Mouse (Mus musculus): ENCODE results near the gene Zbtb1. TPM values are rescaled to one million over a fixed set of nuclear protein-coding genes. Genes with fewer than 3 reads are reported as not detected.

Gene Zbtb1
- polyA plus RNA-seq, 1 experiment from 2014 or later, result 3.4 TPM

- Histone ChIP-seq H3K9me3 (replicated peaks) (no peaks in the 10 kb centered on the region), H3K9ac (peak overlapping the region; percentile 98), H3K4me2 (peak overlapping the region; percentile 96), H3K36me3 (replicated peaks) (no peaks in the 10 kb centered on the region), H3K27me3 (no peaks in the 10 kb centered on the region), H3K27ac (replicated peaks) (peak overlapping the region; percentile 95), H3K4me1 (replicated peaks) (peaks cover 77% of the 10 kb centered on the region), H3K4me3 (replicated peaks) (peak overlapping the region; percentile 97)
- ATAC-seq (ENCODE audit: insufficient read depth), result peak; percentile 59
- under 1% methylated on average over 63 of the region's 63 CpGs for WGBS (ENCODE audit: insufficient replicate concordance)
Observed at GRCm38 (mm10) chr12:76370831-76371571, 935 bp downstream of the Zbtb1 start.

GRCm38 (mm10) chr12:76372046-76372445 is 2.0 kb downstream of the Zbtb1 start:
- WGBS (ENCODE audit: insufficient replicate concordance), result 10% methylated on average over 7 of the region's 7 CpGs
- no peaks in the 10 kb centered on the region for H3K36me3 ChIP-seq (replicated peaks)
- H3K9ac ChIP-seq, result peak overlapping the region; percentile 98
- H3K9me3 ChIP-seq (replicated peaks), result no peaks in the 10 kb centered on the region
- peaks cover 78% of the 10 kb centered on the region for H3K4me1 ChIP-seq (replicated peaks)
- no peak for ATAC-seq (ENCODE audit: insufficient read depth)
- H3K4me2 ChIP-seq, result peak overlapping the region; percentile 96
- H3K27ac ChIP-seq (replicated peaks), result peak overlapping the region; percentile 95
- peak overlapping the region; percentile 97 for H3K4me3 ChIP-seq (replicated peaks)
- no peaks in the 10 kb centered on the region for H3K27me3 ChIP-seq

- no peaks in the 10 kb centered on the region for H3K9me3 ChIP-seq (replicated peaks)
- peak overlapping the region; percentile 98; the same call in 1 of the 2 replicates for H3K9ac ChIP-seq
- H3K4me2 ChIP-seq, result peak overlapping the region; percentile 96
- peak overlapping the region; percentile 95 for H3K27ac ChIP-seq (replicated peaks)
- H3K4me3 ChIP-seq (replicated peaks), result peak overlapping the region; percentile 97
- no peak for ATAC-seq (ENCODE audit: insufficient read depth)
- 54% methylated on average over 5 of the region's 7 CpGs for WGBS (ENCODE audit: insufficient replicate concordance)
- no peaks in the 10 kb centered on the region for H3K27me3 ChIP-seq
- no peaks in the 10 kb centered on the region for H3K36me3 ChIP-seq (replicated peaks)
- H3K4me1 ChIP-seq (replicated peaks), result peaks cover 77% of the 10 kb centered on the region
Observed at GRCm38 (mm10) chr12:76372881-76373818, 3.1 kb downstream of the Zbtb1 start.

DNA sequence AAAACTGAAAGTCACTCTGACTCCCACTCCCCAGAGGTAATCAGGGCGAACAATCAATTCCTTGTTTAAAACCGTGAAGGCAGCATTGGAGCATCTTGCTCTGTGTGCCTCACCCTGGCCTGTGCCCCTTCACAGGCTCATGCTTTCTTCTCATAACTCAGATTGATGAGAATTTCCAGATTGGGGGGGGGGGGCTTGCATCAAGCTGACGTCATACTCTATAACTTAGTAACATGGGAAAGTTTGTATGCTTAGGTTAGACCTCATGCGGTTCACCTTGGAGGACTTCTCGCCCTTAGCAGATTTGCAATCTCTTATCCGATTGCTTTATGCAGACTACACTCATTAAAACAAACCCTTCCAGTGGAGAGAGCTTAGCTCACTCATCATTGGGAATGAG is 3.9 kb downstream of the Zbtb1 start:
- Histone ChIP-seq H3K4me1 (replicated peaks) (peaks cover 77% of the 10 kb centered on the region), H3K9me3 (replicated peaks) (no peaks in the 10 kb centered on the region), H3K27me3 (no peaks in the 10 kb centered on the region), H3K4me3 (replicated peaks) (no peak overlapping the region), H3K9ac (no peak overlapping the region), H3K4me2 (peak overlapping the region; percentile 23), H3K36me3 (replicated peaks) (no peaks in the 10 kb centered on the region), H3K27ac (replicated peaks) (peak overlapping the region; percentile 77; the same call in 1 of the 2 replicates)
- WGBS (ENCODE audit: insufficient replicate concordance), result 70% methylated on average over 6 of the region's 6 CpGs
- ATAC-seq (ENCODE audit: insufficient read depth), result no peak

GRCm38 (mm10) chr12:76374911-76375310 is 4.8 kb downstream of the Zbtb1 start:
- peak overlapping the region; percentile 18; the same call in 1 of the 2 replicates for H3K9ac ChIP-seq
- no peaks in the 10 kb centered on the region for H3K9me3 ChIP-seq (replicated peaks)
- WGBS (ENCODE audit: insufficient replicate concordance), result 57% methylated on average over 4 of the region's 4 CpGs
- H3K27me3 ChIP-seq, result no peaks in the 10 kb centered on the region
- no peak for ATAC-seq (ENCODE audit: insufficient read depth)
- H3K27ac ChIP-seq (replicated peaks), result peak overlapping the region; percentile 77
- H3K4me1 ChIP-seq (replicated peaks), result peaks cover 84% of the 10 kb centered on the region
- peak overlapping the region; percentile 46 for H3K4me2 ChIP-seq
- no peaks in the 10 kb centered on the region for H3K36me3 ChIP-seq (replicated peaks)
- no peak overlapping the region for H3K4me3 ChIP-seq (replicated peaks)

GRCm38 (mm10) chr12:76375506-76375905 is 5.4 kb downstream of the Zbtb1 start:
- peak overlapping the region; percentile 7; the same call in 1 of the 2 replicates for H3K9ac ChIP-seq
- H3K9me3 ChIP-seq (replicated peaks), result no peaks in the 10 kb centered on the region
- peaks cover 89% of the 10 kb centered on the region for H3K4me1 ChIP-seq (replicated peaks)
- H3K27me3 ChIP-seq, result no peaks in the 10 kb centered on the region
- H3K27ac ChIP-seq (replicated peaks), result peak overlapping the region; percentile 77
- peak; percentile 62 for ATAC-seq (ENCODE audit: insufficient read depth)
- WGBS (ENCODE audit: insufficient replicate concordance), result 19% methylated on average over 3 of the region's 3 CpGs
- peak overlapping the region; percentile 46 for H3K4me2 ChIP-seq
- H3K4me3 ChIP-seq (replicated peaks), result peak overlapping the region; percentile 0; the same call in 1 of the 2 replicates
- H3K36me3 ChIP-seq (replicated peaks), result no peaks in the 10 kb centered on the region

GRCm38 (mm10) chr12:76376649-76377048 is 6.6 kb downstream of the Zbtb1 start:
- no peaks in the 10 kb centered on the region for H3K27me3 ChIP-seq
- no peak overlapping the region for H3K4me3 ChIP-seq (replicated peaks)
- no peaks in the 10 kb centered on the region for H3K9me3 ChIP-seq (replicated peaks)
- no peaks in the 10 kb centered on the region for H3K36me3 ChIP-seq (replicated peaks)
- peak overlapping the region; percentile 46 for H3K4me2 ChIP-seq
- H3K27ac ChIP-seq (replicated peaks), result peak overlapping the region; percentile 77
- peak; percentile 45; the same call in 1 of the 2 replicates for ATAC-seq (ENCODE audit: insufficient read depth)
- no peak overlapping the region for H3K9ac ChIP-seq
- H3K4me1 ChIP-seq (replicated peaks), result peaks cover 82% of the 10 kb centered on the region
- 22% methylated on average over 7 of the region's 7 CpGs for WGBS (ENCODE audit: insufficient replicate concordance)

DNA sequence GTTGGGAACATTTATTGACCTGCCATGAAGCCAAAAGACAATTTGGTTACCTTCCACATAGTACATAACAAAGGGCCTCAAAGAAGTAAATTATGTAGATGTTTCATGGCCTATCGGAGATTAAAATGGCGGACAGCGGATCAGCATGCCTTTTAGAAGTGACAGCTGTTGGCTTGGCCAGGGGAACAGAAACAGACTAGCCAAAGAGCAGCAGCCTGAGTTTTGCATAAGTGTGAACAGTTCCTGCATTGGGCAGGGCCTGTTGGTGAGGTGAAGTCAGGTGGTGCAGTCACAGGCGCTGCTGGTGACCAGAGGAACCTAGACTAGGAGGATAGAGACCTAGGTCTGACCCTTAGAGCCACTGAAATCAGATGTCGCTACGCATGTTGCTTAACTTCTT is 7.0 kb downstream of the Zbtb1 start:
- H3K27me3 ChIP-seq, result no peaks in the 10 kb centered on the region
- 90% methylated on average over 6 of the region's 6 CpGs for WGBS (ENCODE audit: insufficient replicate concordance)

DNA sequence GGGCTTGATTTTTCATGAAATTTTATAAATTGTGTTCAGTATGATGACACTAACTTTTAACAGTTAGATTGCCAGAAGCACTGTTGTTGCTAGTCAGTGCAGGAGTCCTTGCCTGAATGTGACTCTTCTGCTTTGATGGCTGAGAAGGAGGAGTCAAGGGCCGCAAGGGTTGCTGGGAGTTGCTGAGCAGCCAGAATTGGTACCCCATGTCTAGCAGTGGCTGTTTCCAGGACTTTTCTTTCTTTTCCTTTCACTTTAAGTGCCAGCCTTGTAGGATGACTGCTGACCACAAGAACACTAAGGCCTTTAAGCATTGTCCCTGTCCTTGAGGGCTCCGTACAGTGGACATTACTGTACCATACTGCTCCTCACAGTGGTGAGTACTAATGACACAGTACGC is 7.7 kb downstream of the Zbtb1 start:
- H3K36me3 ChIP-seq (replicated peaks), result peaks cover 1% of the 10 kb centered on the region
- ATAC-seq (ENCODE audit: insufficient read depth), result no peak
- no peak overlapping the region; the same call in 1 of the 2 replicates for H3K4me2 ChIP-seq
- H3K27me3 ChIP-seq, result no peaks in the 10 kb centered on the region
- H3K9me3 ChIP-seq (replicated peaks), result no peaks in the 10 kb centered on the region
- no peak overlapping the region for H3K4me3 ChIP-seq (replicated peaks)
- H3K27ac ChIP-seq (replicated peaks), result peak overlapping the region; percentile 41; the same call in 1 of the 2 replicates
- 79% methylated on average over 3 of the region's 3 CpGs for WGBS (ENCODE audit: insufficient replicate concordance)
- H3K4me1 ChIP-seq (replicated peaks), result peaks cover 71% of the 10 kb centered on the region
- H3K9ac ChIP-seq, result no peak overlapping the region

More for the DNA sequence above, 7.0 kb downstream of the Zbtb1 start:
- Histone ChIP-seq H3K9ac (no peak overlapping the region), H3K27ac (replicated peaks) (peak overlapping the region; percentile 77; the same call in 1 of the 2 replicates), H3K9me3 (replicated peaks) (no peaks in the 10 kb centered on the region), H3K4me1 (replicated peaks) (peaks cover 78% of the 10 kb centered on the region), H3K36me3 (replicated peaks) (no peaks in the 10 kb centered on the region), H3K4me2 (no peak overlapping the region), H3K4me3 (replicated peaks) (no peak overlapping the region)
- no peak for ATAC-seq (ENCODE audit: insufficient read depth)

GRCm38 (mm10) chr12:76378556-76378955 is 8.5 kb downstream of the Zbtb1 start:
- ATAC-seq (ENCODE audit: insufficient read depth), result no peak
- WGBS (ENCODE audit: insufficient replicate concordance), result 80% methylated on average over 5 of the region's 5 CpGs
- Histone ChIP-seq H3K4me1 (replicated peaks) (peaks cover 64% of the 10 kb centered on the region), H3K27ac (replicated peaks) (0 out of 2 replicates have a peak overlapping the region, but pooled peaks have one; percentile 16), H3K9me3 (replicated peaks) (no peaks in the 10 kb centered on the region), H3K9ac (no peak overlapping the region), H3K4me2 (no peak overlapping the region), H3K27me3 (no peaks in the 10 kb centered on the region), H3K4me3 (replicated peaks) (no peak overlapping the region), H3K36me3 (replicated peaks) (peaks cover 4% of the 10 kb centered on the region)

- no peak overlapping the region for H3K4me2 ChIP-seq
- H3K4me3 ChIP-seq (replicated peaks), result no peak overlapping the region
- H3K27ac ChIP-seq (replicated peaks), result no peak overlapping the region
- no peak overlapping the region for H3K9ac ChIP-seq
- no peak for ATAC-seq (ENCODE audit: insufficient read depth)
- no peaks in the 10 kb centered on the region for H3K9me3 ChIP-seq (replicated peaks)
- H3K4me1 ChIP-seq (replicated peaks), result peaks cover 50% of the 10 kb centered on the region
- 55% methylated on average over 7 of the region's 7 CpGs for WGBS (ENCODE audit: insufficient replicate concordance)
- H3K27me3 ChIP-seq, result no peaks in the 10 kb centered on the region
- peaks cover 14% of the 10 kb centered on the region for H3K36me3 ChIP-seq (replicated peaks)
Observed at GRCm38 (mm10) chr12:76380151-76380550, 10.1 kb downstream of the Zbtb1 start.

Data from liver, embryonic 15.5 days (tissue).